Mouse (Mus musculus): ENCODE results near the gene Rin2. TPM values are rescaled to one million over a fixed set of nuclear protein-coding genes. Genes with fewer than 3 reads are reported as not detected.

The Rin2 gene
- total and polyA plus RNA-seq, 3 experiments, result 0.05 to 0.10 (median 0.08) TPM

DNA sequence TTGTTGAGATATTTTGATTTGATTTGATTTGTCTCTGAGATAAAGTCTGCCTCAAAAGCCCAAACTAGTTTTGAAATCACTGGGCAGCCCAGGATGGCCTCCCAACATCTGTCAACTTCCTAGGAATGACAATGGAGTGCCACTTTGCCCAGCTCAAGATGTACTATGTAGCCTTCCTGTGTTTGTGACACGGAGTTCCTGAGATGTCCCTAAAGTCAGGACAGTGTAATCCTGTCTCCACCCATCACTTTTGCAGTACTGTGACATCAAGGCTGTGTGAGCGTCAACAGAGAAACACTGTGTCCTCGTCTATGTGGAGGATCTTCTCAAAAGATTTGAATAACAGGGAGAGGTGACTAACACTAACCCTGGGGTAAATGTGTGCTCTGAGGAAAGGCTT, 123.9 kb downstream of the Rin2 start:
- dilution Hi-C loops (cut with MboI; ENCODE audit: extremely low pct_ligation_motif_present, extremely low pct_unique_long_range_greater_than_20kb, low sequenced_read_pairs) (no loop called here), in situ Hi-C loops (cut with MboI; ENCODE audit: low pct_ligation_motif_present, low pct_unique_long_range_greater_than_20kb, low sequenced_read_pairs) (no loop called here)
- no peak overlapping the region for H3K27ac ChIP-seq (ENCODE audit: insufficient read depth, low read depth)
- no peak overlapping the region for H3K4me3 ChIP-seq (replicated peaks in 1 of 3; ENCODE audit: low read depth in 2 of 3, low read length in 2 of 3, poor library complexity in 1 of 3)
- H3K79me2 ChIP-seq (replicated peaks; ENCODE audit: control insufficient read depth, extremely low read depth, insufficient read depth, poor library complexity, severe bottlenecking), result no peaks in the 10 kb centered on the region
- H3K9ac ChIP-seq (ENCODE audit: insufficient read depth, low read depth), result no peak overlapping the region
- no peak overlapping the region for H3K4me2 ChIP-seq (ENCODE audit: insufficient read depth, low read depth, poor library complexity, severe bottlenecking)
- H3K9me3 ChIP-seq (replicated peaks; ENCODE audit: low read length), result no peaks in the 10 kb centered on the region
- TF ChIP-seq MEF2A (IDR thresholded peaks at IDR 0.05; ENCODE audit: borderline replicate concordance, low read depth, low read length), result no peak
- TF ChIP-seq MXI1 (IDR thresholded peaks at IDR 0.05; ENCODE audit: low read depth, low read length), result no peak
- TF ChIP-seq JUND (conservative IDR thresholded peaks at IDR 0.05; ENCODE audit: low read depth, low read length), result no peak
- no peak for TF ChIP-seq E2F4 (IDR thresholded peaks at IDR 0.05; ENCODE audit: insufficient replicate concordance, low read depth, low read length)
- no peak for TF ChIP-seq NELFE (IDR thresholded peaks at IDR 0.05; ENCODE audit: low read depth, low read length)
- TF ChIP-seq NRF1 (IDR thresholded peaks at IDR 0.05; ENCODE audit: low read depth, low read length), result no peak
- DNase-seq (ENCODE audit: extremely low read depth), result no peak
- peaks cover 0 to 5% of the 10 kb centered on the region in 2 experiments; a peak in 1 of 4 replicates for H3K4me1 ChIP-seq (ENCODE audit: control insufficient read depth in 1 of 2, insufficient read depth in 2 of 2)
- H3K27me3 ChIP-seq (replicated peaks), result no peaks in the 10 kb centered on the region
- H3K36me3 ChIP-seq (replicated peaks in 1 of 2; ENCODE audit: control insufficient read depth in 1 of 2, insufficient read depth in 1 of 2, low read length in 1 of 2), result no peaks in the 10 kb centered on the region

DNA sequence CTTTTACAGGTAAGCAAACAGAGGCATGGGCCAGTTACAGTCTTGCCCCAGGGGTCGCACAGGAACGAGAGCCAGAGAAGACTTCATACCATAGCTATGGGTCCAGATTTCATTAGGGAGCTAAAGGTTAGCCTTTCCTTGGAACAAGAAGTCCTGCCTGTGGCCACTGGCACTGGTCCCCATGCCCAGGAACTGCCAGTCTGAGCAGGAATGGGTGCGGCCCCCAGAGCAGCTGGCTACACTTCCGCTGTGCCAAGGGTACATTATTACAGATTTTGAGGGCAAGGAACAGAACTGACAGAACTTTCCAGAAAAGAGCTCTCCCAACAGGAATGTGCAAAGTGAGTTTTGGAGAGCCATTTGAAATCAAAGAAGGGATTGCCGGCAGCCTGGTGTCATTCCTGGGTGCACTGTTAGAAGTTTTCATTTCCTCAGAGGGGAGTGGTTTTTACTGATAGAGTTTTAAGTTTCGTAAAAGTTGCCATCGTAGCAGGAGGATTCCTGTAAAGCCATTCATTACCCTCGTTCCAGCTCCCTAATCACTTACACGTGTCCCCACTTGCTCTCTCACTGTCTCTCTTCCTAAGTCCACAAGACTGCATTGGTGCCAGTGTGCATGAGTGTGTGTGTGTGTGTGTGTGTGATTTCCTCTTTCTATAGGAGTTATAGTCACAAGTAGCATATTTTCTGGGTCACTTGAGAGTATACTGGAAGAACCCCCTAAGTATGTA, 126.5 kb downstream of the Rin2 start:
- Histone ChIP-seq H3K36me3 (replicated peaks in 1 of 2; ENCODE audit: control insufficient read depth in 1 of 2, insufficient read depth in 1 of 2, low read length in 1 of 2) (no peaks in the 10 kb centered on the region), H3K27ac (ENCODE audit: insufficient read depth, low read depth) (no peak overlapping the region), H3K9me3 (replicated peaks; ENCODE audit: low read length) (no peaks in the 10 kb centered on the region), H3K4me2 (ENCODE audit: insufficient read depth, low read depth, poor library complexity, severe bottlenecking) (no peak overlapping the region), H3K79me2 (replicated peaks; ENCODE audit: control insufficient read depth, extremely low read depth, insufficient read depth, poor library complexity, severe bottlenecking) (no peaks in the 10 kb centered on the region), H3K4me3 (replicated peaks in 1 of 3; ENCODE audit: low read depth in 2 of 3, low read length in 2 of 3, poor library complexity in 1 of 3) (no peak overlapping the region), H3K4me1 (ENCODE audit: control insufficient read depth in 1 of 2, insufficient read depth in 2 of 2) (no peaks in the 10 kb centered on the region), H3K9ac (ENCODE audit: insufficient read depth, low read depth) (no peak overlapping the region), H3K27me3 (replicated peaks) (no peaks in the 10 kb centered on the region)
- no peak for DNase-seq (ENCODE audit: extremely low read depth)
- in situ Hi-C loops (cut with MboI; ENCODE audit: low pct_ligation_motif_present, low pct_unique_long_range_greater_than_20kb, low sequenced_read_pairs), result no loop called here
- no peak for TF ChIP-seq NRF1 (IDR thresholded peaks at IDR 0.05; ENCODE audit: low read depth, low read length)
- no peak for TF ChIP-seq SMC3 (IDR thresholded peaks at IDR 0.05; ENCODE audit: low read depth, low read length)
- no peak for TF ChIP-seq MYC (IDR thresholded peaks at IDR 0.05; ENCODE audit: low read depth, low read length)
- no peak for TF ChIP-seq ZKSCAN1 (IDR thresholded peaks at IDR 0.05; ENCODE audit: borderline replicate concordance, low read depth, low read length)
- no peak for TF ChIP-seq UBTF (IDR thresholded peaks at IDR 0.05; ENCODE audit: low read depth, low read length)
- TF ChIP-seq TBP (conservative IDR thresholded peaks at IDR 0.05; ENCODE audit: low read depth, low read length), result no peak
- TF ChIP-seq SIN3A (IDR thresholded peaks at IDR 0.05; ENCODE audit: low read length), result no peak
- no peak for TF ChIP-seq BHLHE40 (IDR thresholded peaks at IDR 0.05; ENCODE audit: low read depth, low read length)
- no peak for TF ChIP-seq USF2 (conservative IDR thresholded peaks at IDR 0.05; ENCODE audit: low read depth, low read length)
- TF ChIP-seq POLR2AphosphoS2 (IDR thresholded peaks at IDR 0.05; ENCODE audit: low read depth, low read length), result no peak
- no peak for TF ChIP-seq JUND (conservative IDR thresholded peaks at IDR 0.05; ENCODE audit: low read depth, low read length)
- TF ChIP-seq RAD21 (IDR thresholded peaks at IDR 0.05; ENCODE audit: low read depth, low read length), result no peak
- no peak for TF ChIP-seq ETS1 (conservative IDR thresholded peaks at IDR 0.05; ENCODE audit: low read depth, low read length)
- no peak for TF ChIP-seq NELFE (IDR thresholded peaks at IDR 0.05; ENCODE audit: low read depth, low read length)
- TF ChIP-seq ZC3H11A (IDR thresholded peaks at IDR 0.05; ENCODE audit: low read depth, low read length), result no peak
- TF ChIP-seq CHD1 (IDR thresholded peaks at IDR 0.05; ENCODE audit: low read depth, low read length), result no peak
- TF ChIP-seq ZMIZ1 (IDR thresholded peaks at IDR 0.05; ENCODE audit: low read depth, low read length), result no peak
- no peak for TF ChIP-seq JUN (IDR thresholded peaks at IDR 0.05; ENCODE audit: insufficient read depth, low read depth, low read length)
- no peak for TF ChIP-seq USF1 (IDR thresholded peaks at IDR 0.05; ENCODE audit: low read depth, low read length)
- no peak for TF ChIP-seq MAFK (IDR thresholded peaks at IDR 0.05; ENCODE audit: insufficient replicate concordance, low read length)
- dilution Hi-C loops (cut with MboI; ENCODE audit: extremely low pct_ligation_motif_present, extremely low pct_unique_long_range_greater_than_20kb, low sequenced_read_pairs), result no loop called here
